Mouse (Mus musculus): ENCODE measurements around the gene Kif21a.

Gene Kif21a

DNA sequence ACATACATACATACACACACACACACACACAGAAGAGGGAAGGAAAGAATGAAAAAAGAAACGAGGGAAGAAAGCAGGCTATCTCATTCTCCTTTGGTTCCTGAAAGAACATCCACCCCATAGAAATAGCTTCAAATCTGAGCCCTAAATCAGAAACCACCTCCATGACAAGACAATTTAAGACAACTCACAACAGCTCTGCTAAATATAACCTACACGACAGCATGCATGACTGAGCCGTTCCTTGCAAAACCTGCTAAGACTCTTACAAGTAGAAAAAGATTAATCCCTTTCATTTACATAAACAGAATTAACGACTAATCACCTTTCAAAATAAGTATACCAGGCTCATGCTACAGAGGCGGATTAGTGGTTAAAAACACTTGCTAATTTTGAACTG is 118.3 kb downstream of the Kif21a start:
- DNase-seq = no peak

- DNase-seq = no peak
These were observed 120.7 kb downstream of the Kif21a start for GRCm38 (mm10) chr15:90929043-90929442.

DNA sequence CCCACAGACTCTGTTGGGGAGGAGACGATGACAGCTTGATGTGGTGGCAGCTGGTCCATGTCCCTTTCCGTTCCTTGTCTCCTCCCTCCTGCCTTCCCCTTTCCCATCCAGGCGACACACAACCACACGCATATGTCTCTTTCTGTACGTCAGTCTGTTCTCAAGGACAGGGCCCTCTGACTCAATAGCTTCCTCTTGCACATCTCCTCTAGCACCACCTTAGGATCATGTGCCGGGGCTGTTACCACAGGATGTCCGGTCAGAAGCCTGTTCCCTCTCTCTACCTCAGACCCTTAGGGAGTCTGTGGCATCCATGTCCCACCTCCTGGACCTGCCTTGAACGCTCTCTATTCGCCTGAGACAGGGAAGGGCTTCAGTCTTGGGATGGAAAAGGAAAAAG is 153.3 kb downstream of the Kif21a start:
- DNase-seq = no peak

DNA sequence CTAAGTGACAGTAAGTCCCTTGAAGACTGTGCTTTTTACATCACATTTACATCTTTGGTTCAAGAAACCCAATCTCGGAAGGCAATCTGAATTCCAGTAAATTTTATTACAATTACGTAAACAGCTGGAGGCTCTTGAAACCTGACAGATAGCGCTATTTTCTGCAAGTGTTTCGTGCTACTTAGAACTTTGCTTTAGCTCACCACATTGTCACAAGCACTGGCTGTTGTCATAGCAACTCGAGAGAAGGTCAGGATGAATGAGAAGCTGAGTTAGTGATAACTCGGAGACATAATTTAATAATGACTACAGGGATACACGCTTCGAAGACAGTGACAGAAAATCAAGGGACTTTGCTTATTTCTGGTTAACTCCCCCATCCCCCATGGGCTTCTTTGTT is 162.3 kb downstream of the Kif21a start:
- no peak for DNase-seq

All from right cerebral cortex, postnatal 14 days (tissue).